In the genomic region with DNA sequence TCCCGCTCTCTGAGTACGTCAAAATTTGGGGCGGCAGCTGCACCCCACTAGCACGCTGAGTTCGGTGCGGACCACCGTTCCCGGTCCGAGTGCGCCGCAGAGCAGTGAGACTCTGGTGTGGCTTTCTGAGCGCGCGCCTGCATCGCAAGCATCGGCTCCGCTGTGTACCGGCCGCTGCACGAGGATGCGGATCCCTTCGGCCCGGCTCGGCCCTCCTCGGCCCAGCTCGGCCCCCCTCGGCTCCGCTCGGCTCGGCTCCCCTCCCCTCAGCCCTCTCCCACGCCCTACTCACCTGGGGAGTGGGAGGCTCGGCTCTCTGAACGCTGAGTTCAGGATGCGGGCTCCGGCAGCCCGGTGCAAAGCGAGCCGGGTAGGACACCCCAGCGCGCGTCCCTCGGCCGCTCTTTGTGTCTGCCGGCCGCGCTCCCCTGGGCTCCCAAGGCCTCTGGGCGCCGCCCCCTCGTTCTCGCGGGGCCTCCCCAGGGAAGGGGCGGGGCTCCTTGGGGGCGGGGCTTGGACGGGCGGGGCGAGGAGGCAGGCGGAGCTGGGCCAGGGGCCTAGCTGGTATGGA, we compare ENCODE assay signal across 7 mouse cellular contexts. TPM values are rescaled to one million over a fixed set of nuclear protein-coding genes. Genes with fewer than 3 reads are reported as not detected.
DNase-seq lines count a peak whose midpoint lies in the region; ATAC-seq and TF ChIP-seq lines count a peak whose summit lies in the region.

No protein-coding gene starts in this region.

- peak overlapping the region; percentile 57 for H3K27ac ChIP-seq in intestine, embryonic 14.5 days (ENCODE audit: low read depth)
- no peak overlapping the region for H3K27ac ChIP-seq in small intestine, adult 2 months (ENCODE audit: insufficient read depth, low read depth, low read length)

- H3K36me3 ChIP-seq in intestine, embryonic 14.5 days (ENCODE audit: control insufficient read depth, insufficient read depth, low read length): no peaks in the 10 kb centered on the region
- H3K36me3 ChIP-seq in small intestine, adult 2 months (ENCODE audit: control insufficient read depth, insufficient read depth, low read length): no peaks in the 10 kb centered on the region

- DNase-seq in adrenal gland, adult 8-10 months: peak; percentile 62
- peak; percentile 39 for DNase-seq in gastrocnemius, postnatal 14 days
- peak; percentile 92 for DNase-seq in intestine, embryonic 14.5 days (ENCODE audit: low spot score)
- DNase-seq in left cerebral cortex, postnatal 25 days (ENCODE audit: low spot score in 2 of 2): peak; percentile 67 to 76

- TF ChIP-seq CTCF in small intestine, adult 2 months (IDR thresholded peaks at IDR 0.05; ENCODE audit: extremely low read depth, insufficient read length, insufficient replicate concordance, low read depth, low read length): no peak

- no peaks in the 10 kb centered on the region for H3K9me3 ChIP-seq in intestine, embryonic 14.5 days (ENCODE audit: control insufficient read depth, low read length)

- H3K9ac ChIP-seq in intestine, embryonic 14.5 days (ENCODE audit: low read length): peak overlapping the region; percentile 78

- H3K4me3 ChIP-seq in intestine, embryonic 14.5 days (ENCODE audit: low read depth, low read length): peak overlapping the region; percentile 66
- H3K4me3 ChIP-seq in small intestine, adult 2 months (ENCODE audit: low read depth, low read length): peak overlapping the region; percentile 82

- no peaks in the 10 kb centered on the region for H3K27me3 ChIP-seq in intestine, embryonic 14.5 days (replicated peaks; ENCODE audit: control insufficient read depth, insufficient read depth, low read length)
- H3K27me3 ChIP-seq in small intestine, adult 2 months (ENCODE audit: control insufficient read depth, insufficient read depth, low read length): peaks cover 8% of the 10 kb centered on the region

- intact Hi-C loops in gastrocnemius, postnatal 14 days (cut with DNase I; ENCODE audit: low total_unique reads): no loop called here
- intact Hi-C loops in left cerebral cortex, postnatal 25 days (cut with DNase I): loop anchor here (10.0 kb wide), 1 partner anchor 204 kb away; no protein-coding TSS in a partner anchor

- peak; percentile 57 for ATAC-seq in common myeloid progenitor, adult 5-6 weeks (replicated peaks; ENCODE audit: low read depth, poor library complexity, severe bottlenecking)
- peak; percentile 96 for ATAC-seq in intestine, embryonic 14.5 days (replicated peaks; ENCODE audit: low FRiP score, low TSS enrichment, low read depth)
- ATAC-seq in megakaryocyte-erythroid progenitor cell, adult 5-6 weeks (replicated peaks; ENCODE audit: low FRiP score, low TSS enrichment, poor library complexity, severe bottlenecking): peak; percentile 54

- under 1% methylated on average over 51 of the region's 57 CpGs for WGBS in intestine, embryonic 14.5 days
- under 1% methylated on average over 57 of the region's 57 CpGs for WGBS in small intestine, adult 2 months

- H3K4me1 ChIP-seq in intestine, embryonic 14.5 days (replicated peaks; ENCODE audit: control insufficient read depth, insufficient read depth, low read length): peaks cover 12% of the 10 kb centered on the region
- 0 out of 2 replicates have a peak, but pooled peaks cover 3% of the 10 kb centered on the region for H3K4me1 ChIP-seq in small intestine, adult 2 months (ENCODE audit: control insufficient read depth, insufficient read depth, insufficient read length, low read length)

- H3K4me2 ChIP-seq in intestine, embryonic 14.5 days (ENCODE audit: low read length): peak overlapping the region; percentile 83

- peak; percentile 58; the same call in 1 of the 2 replicates for TF ChIP-seq POLR2A in small intestine, adult 2 months (IDR thresholded peaks at IDR 0.05; ENCODE audit: low read depth, low read length)

RNA-seq across cellular contexts. Expression of a gene that starts 30.2 kb away (rescaled TPM):
- total RNA-seq in adrenal gland, adult 8-10 months (2022): 10 to 100 TPM; 22.3 to 36.1 (median 28.0) TPM
- 2.6 and 4.7 TPM in 2 replicates for total RNA-seq in common myeloid progenitor, adult 5-6 weeks (2017)
- total RNA-seq in gastrocnemius, postnatal 14 days (2021): under 1 TPM; 0.27 to 0.39 TPM
- 10.7 and 11.7 TPM in 2 replicates for polyA plus RNA-seq in intestine, embryonic 14.5 days (2014; fragmentation: Nextera tagmentation; extraction: Ambion mirVana)
- 1 to 10 TPM; 5.2 to 5.9 TPM for total RNA-seq in left cerebral cortex, postnatal 25 days (2021)
- total RNA-seq in megakaryocyte-erythroid progenitor cell, adult 5-6 weeks (2014; fragmentation: Nextera tagmentation): 4.4 and 6.1 TPM in 2 replicates
- total RNA-seq in megakaryocyte-erythroid progenitor cell, adult 5-6 weeks (2017): 9.6 and 11.2 TPM in 2 replicates
- polyA plus RNA-seq in small intestine, adult 2 months (2012; rRNA removed): 0.43 and 0.84 TPM in 2 replicates

RNA-seq across cellular contexts. Expression of a gene that starts 30.2 kb away (rescaled TPM):
- total RNA-seq in adrenal gland, adult 8-10 months (2022): 10 to 100 TPM; 10.8 to 17.5 (median 17.0) TPM
- total RNA-seq in common myeloid progenitor, adult 5-6 weeks (2017): 24.1 and 27.9 TPM in 2 replicates
- 1 to 10 TPM; 5.1 to 5.8 TPM for total RNA-seq in gastrocnemius, postnatal 14 days (2021)
- polyA plus RNA-seq in intestine, embryonic 14.5 days (2014; fragmentation: Nextera tagmentation; extraction: Ambion mirVana): 51.4 and 54.9 TPM in 2 replicates
- total RNA-seq in left cerebral cortex, postnatal 25 days (2021): 10 to 100 TPM; 25.1 to 31.1 TPM
- 35.5 and 42.2 TPM in 2 replicates for total RNA-seq in megakaryocyte-erythroid progenitor cell, adult 5-6 weeks (2014; fragmentation: Nextera tagmentation)
- 26.2 and 38.6 TPM in 2 replicates for total RNA-seq in megakaryocyte-erythroid progenitor cell, adult 5-6 weeks (2017)
- 0.95 and 1.5 TPM in 2 replicates for polyA plus RNA-seq in small intestine, adult 2 months (2012; rRNA removed)

Comparison
In these comparisons a context has a peak if more than half of its experiments do, and no peak if none do; other contexts are left out.
1. DNase-seq: peak in every context shown above with its lines; median percentile 92 in intestine, embryonic 14.5 days; 72 in left cerebral cortex, postnatal 25 days; 62 in adrenal gland, adult 8-10 months; 39 in gastrocnemius, postnatal 14 days.